Mouse (Mus musculus): ENCODE measurements around the gene 1700021F05Rik. TPM values are rescaled to one million over a fixed set of nuclear protein-coding genes. Genes with fewer than 3 reads are reported as not detected.
A peak's percentile ranks its signal among the peaks of the same experiment; 100 is the strongest.

The 1700021F05Rik gene
- 37.6 and 40.9 TPM in 2 replicates for polyA plus RNA-seq (2012; rRNA removed)

DNA sequence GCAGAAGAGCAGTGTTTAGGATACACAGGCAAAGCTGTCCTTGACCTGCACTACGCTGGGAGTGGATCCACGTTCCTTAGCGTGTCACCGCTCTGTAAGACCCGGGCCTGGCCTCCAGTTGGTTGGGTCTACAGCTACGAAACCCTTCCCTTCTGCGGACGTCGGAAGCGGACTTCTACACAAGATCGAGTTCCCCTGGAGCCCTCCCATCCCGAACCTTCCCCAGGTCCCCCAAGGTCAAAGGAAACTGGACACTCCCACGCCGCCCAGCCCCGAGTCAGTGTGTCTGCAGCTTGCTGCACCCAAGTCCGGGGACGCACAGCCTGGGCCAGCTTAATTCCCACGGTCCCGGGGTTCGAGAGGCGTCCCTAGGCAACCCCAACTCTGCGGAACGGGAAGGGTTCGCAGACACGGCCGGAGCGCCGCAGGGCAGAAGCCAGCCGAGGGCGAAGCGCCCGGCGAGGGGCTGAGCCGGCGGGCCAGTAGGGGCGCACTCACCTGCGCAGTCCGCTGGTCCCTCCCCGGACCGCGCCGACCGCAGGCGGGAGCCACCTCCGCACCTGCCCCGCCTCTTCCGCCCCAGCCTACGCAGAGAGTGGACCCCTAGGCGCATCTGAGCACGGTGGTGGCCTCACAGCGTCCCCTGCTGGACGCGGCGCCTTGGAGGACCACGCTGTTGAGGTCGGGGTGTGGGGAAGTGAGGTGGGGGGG is at the start of gene 1700021F05Rik:
Gene 1700021F05Rik, minus strand, starts transcription at position 553 of the 711 bp plus-strand sequence.
- Histone ChIP-seq H3K4me3 (replicated peaks; ENCODE audit: insufficient read depth, low read depth, low read length) (peak within 1 kb of the TSS; percentile 86), H3K4me1 (ENCODE audit: control insufficient read depth, insufficient read depth, low read length) (no peaks in the 10 kb centered on the region; the same call in 1 of the 2 replicates), H3K27me3 (ENCODE audit: control insufficient read depth, insufficient read depth, low read length) (no peaks in the 10 kb centered on the region), H3K27ac (ENCODE audit: insufficient read depth, low read length) (peak within 1 kb of the TSS; percentile 77)
- DNase-seq: peak; percentile 95 to 96
- TF ChIP-seq POLR2A (IDR thresholded peaks at IDR 0.05; ENCODE audit: borderline replicate concordance, insufficient read depth, low read length) (peak; percentile 68; the same call in 1 of the 2 replicates), CTCF (IDR thresholded peaks at IDR 0.05; ENCODE audit: borderline replicate concordance, insufficient read depth, low read depth, low read length) (peak; percentile 92)
- under 1% methylated on average over 55 of the region's 56 CpGs for WGBS

DNA sequence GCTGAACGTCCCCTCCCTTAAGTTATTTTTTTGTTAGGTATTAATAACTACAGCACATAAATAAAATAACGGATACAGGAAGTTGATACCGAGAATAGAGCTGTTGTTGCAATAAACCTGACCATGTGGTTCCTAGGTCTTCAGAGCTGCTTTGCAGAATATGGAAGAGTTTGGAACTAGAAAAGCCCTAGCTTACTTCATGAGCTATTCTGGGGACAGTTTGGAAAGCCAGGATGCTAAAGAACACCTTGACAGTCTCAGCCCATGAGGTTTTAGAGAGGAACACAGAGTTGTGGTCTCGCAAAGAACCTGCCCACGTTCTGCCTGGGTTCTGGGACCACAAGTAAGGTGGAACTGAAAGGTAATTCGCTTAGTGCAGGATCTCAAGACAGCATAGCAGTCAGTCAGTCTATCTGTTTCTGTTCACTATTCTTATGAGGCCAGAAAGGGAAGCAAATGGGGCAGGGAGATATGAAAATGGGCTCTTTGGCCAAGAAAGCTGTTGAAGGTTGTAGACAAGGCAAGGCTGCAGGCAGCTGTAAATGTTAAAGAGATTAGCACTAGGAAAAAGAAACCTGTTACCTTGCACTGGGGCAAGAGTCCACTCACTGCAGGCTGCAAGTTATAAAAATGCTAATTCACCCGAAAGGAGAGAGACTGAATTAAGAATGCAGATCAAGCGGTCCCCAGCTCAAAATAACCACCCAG is 47.8 kb upstream of the 1700021F05Rik start:
- WGBS: 76% methylated on average over 8 of the region's 8 CpGs
- Histone ChIP-seq H3K4me3 (replicated peaks; ENCODE audit: insufficient read depth, low read depth, low read length) (no peak overlapping the region), H3K4me1 (ENCODE audit: control insufficient read depth, insufficient read depth, low read length) (no peaks in the 10 kb centered on the region), H3K27ac (ENCODE audit: insufficient read depth, low read length) (no peak overlapping the region), H3K27me3 (ENCODE audit: control insufficient read depth, insufficient read depth, low read length) (no peaks in the 10 kb centered on the region)
- DNase-seq: no peak
- TF ChIP-seq CTCF (IDR thresholded peaks at IDR 0.05; ENCODE audit: borderline replicate concordance, insufficient read depth, low read depth, low read length) (no peak), POLR2A (IDR thresholded peaks at IDR 0.05; ENCODE audit: borderline replicate concordance, insufficient read depth, low read length) (no peak)

DNA sequence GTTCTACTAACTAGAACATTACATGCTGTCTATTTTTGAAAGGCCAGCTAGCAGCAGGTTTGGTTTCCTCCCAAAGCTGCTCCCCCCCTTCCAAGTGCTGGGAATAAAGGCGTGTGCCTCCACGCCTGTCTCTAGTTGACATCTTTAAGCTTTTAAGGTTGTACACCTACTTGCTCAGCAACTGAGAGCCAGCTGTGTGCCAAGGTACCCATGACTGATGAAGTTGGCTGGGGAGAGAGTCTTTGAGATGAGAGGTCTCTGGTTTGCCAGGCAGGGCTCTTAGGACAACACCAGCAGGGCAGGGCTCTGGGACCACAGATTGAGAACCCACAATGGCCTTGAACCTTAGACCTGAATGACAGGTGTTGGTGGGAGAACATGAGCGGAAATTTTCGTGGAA is 43.7 kb upstream of the 1700021F05Rik start:
- 95% methylated on average over 4 of the region's 4 CpGs for WGBS

DNA sequence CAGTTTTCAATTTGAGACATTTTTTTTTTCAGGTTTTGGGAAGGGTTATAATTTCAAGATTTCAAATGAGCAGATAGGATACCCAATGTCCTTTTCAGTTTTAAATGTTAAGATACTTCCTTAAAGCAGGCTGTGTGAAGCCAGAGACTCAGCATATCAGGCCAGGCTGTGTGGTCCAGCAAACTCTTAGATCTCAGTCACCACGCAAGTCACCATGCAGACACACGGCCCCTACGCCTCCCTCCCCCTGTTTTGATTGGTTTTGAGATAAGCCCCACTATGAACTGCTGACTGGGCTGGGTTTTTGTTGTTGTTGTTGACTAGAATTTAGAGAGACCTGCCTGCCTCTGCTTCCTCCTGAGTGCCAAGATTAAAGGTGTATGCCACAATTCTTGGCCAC is 40.5 kb upstream of the 1700021F05Rik start:
- 67% methylated on average over 3 of the region's 3 CpGs for WGBS
- H3K4me1 ChIP-seq (ENCODE audit: control insufficient read depth, insufficient read depth, low read length): no peaks in the 10 kb centered on the region
- DNase-seq: no peak
- H3K4me3 ChIP-seq (replicated peaks; ENCODE audit: insufficient read depth, low read depth, low read length): no peak overlapping the region
- TF ChIP-seq CTCF (IDR thresholded peaks at IDR 0.05; ENCODE audit: borderline replicate concordance, insufficient read depth, low read depth, low read length): no peak
- peaks cover 4% of the 10 kb centered on the region; the same call in 1 of the 2 replicates for H3K27me3 ChIP-seq (ENCODE audit: control insufficient read depth, insufficient read depth, low read length)
- no peak overlapping the region for H3K27ac ChIP-seq (ENCODE audit: insufficient read depth, low read length)

More for the DNA sequence above, 43.7 kb upstream of the 1700021F05Rik start:
- Histone ChIP-seq H3K27ac (ENCODE audit: insufficient read depth, low read length) (no peak overlapping the region), H3K27me3 (ENCODE audit: control insufficient read depth, insufficient read depth, low read length) (no peaks in the 10 kb centered on the region), H3K4me1 (ENCODE audit: control insufficient read depth, insufficient read depth, low read length) (no peaks in the 10 kb centered on the region), H3K4me3 (replicated peaks; ENCODE audit: insufficient read depth, low read depth, low read length) (no peak overlapping the region)
- no peak for DNase-seq
- TF ChIP-seq POLR2A (IDR thresholded peaks at IDR 0.05; ENCODE audit: borderline replicate concordance, insufficient read depth, low read length) (no peak), CTCF (IDR thresholded peaks at IDR 0.05; ENCODE audit: borderline replicate concordance, insufficient read depth, low read depth, low read length) (no peak)

DNA sequence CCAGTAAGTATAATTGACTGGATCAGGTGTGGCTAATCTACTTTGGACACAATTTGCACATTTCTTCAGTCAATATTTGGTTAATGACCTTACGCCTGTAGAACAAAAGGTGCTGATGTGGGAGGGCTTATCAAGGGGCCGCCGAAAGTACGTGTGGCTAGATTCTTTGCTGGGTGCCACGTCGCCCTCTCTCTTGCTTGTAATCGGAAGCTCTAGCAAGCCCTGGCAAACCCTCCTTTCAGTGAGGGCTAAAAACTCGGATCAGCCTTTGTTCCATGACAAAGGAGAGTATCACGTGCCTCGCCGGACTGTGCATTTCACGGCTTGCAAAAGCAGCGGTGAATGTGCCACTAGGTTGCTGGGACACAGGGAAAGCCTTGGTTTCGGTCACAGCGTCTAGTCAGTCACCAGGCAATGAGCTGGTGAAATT is 39.9 kb upstream of the 1700021F05Rik start:
- TF ChIP-seq CTCF (IDR thresholded peaks at IDR 0.05; ENCODE audit: borderline replicate concordance, insufficient read depth, low read depth, low read length) (no peak), POLR2A (IDR thresholded peaks at IDR 0.05; ENCODE audit: borderline replicate concordance, insufficient read depth, low read length) (no peak)
- peak in 1 of 2 experiments; percentile 13 for DNase-seq
- Histone ChIP-seq H3K27me3 (ENCODE audit: control insufficient read depth, insufficient read depth, low read length) (peaks cover 4% of the 10 kb centered on the region; the same call in 1 of the 2 replicates), H3K4me1 (ENCODE audit: control insufficient read depth, insufficient read depth, low read length) (no peaks in the 10 kb centered on the region), H3K27ac (ENCODE audit: insufficient read depth, low read length) (no peak overlapping the region), H3K4me3 (replicated peaks; ENCODE audit: insufficient read depth, low read depth, low read length) (peak overlapping the region; percentile 51)
- WGBS: under 1% methylated on average over 15 of the region's 15 CpGs

DNA sequence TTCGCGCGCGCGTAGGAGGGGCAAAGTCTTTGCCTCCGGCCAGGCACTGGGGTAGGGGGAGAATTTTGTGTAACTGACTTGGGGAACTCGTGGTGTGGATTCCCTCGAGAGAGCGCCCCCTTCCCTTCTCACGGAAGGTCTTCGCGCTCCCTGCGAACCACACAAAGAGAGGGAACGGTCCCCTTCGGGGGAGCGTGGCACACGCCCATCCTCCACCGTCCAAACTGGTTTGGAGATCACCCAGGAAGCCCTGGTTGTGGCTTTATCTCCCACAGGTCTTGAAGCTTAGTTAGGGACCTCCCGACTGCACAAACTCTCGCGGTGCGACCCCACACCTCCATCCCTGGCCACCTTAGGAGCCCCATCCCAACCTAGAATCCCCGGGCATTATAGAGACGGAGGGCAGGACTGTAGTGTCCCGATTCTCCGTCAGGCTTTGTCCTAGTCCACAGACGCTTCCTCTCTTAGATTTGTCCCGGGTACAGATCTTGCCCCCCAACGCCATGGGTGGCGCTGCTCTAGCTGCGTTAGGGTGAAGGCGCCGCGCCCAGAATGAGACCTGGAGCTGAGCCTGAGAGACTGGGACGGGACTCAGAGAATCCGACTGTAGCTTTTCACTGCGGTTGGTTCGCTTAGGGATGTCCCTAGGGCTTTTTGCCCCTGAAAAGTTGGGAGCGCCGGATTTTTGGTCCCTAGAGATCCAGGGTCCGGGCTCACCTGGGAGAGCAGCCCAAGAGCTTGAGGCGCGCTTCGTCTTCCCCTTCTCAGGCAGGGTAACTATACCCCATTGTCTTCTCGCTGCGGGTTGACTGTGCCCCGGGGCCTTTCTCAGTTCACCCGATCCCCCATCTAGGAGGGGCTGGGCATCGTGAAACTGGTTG is 38.8 kb upstream of the 1700021F05Rik start:
- peaks cover 4% of the 10 kb centered on the region; the same call in 1 of the 2 replicates for H3K27me3 ChIP-seq (ENCODE audit: control insufficient read depth, insufficient read depth, low read length)
- H3K27ac ChIP-seq (ENCODE audit: insufficient read depth, low read length): no peak overlapping the region
- TF ChIP-seq POLR2A (IDR thresholded peaks at IDR 0.05; ENCODE audit: borderline replicate concordance, insufficient read depth, low read length): no peak
- TF ChIP-seq CTCF (IDR thresholded peaks at IDR 0.05; ENCODE audit: borderline replicate concordance, insufficient read depth, low read depth, low read length): no peak
- H3K4me3 ChIP-seq (replicated peaks; ENCODE audit: insufficient read depth, low read depth, low read length): peak overlapping the region; percentile 22
- no peaks in the 10 kb centered on the region for H3K4me1 ChIP-seq (ENCODE audit: control insufficient read depth, insufficient read depth, low read length)
- DNase-seq: peak in 1 of 2 experiments; percentile 11
- WGBS: under 1% methylated on average over 49 of the region's 49 CpGs

DNA sequence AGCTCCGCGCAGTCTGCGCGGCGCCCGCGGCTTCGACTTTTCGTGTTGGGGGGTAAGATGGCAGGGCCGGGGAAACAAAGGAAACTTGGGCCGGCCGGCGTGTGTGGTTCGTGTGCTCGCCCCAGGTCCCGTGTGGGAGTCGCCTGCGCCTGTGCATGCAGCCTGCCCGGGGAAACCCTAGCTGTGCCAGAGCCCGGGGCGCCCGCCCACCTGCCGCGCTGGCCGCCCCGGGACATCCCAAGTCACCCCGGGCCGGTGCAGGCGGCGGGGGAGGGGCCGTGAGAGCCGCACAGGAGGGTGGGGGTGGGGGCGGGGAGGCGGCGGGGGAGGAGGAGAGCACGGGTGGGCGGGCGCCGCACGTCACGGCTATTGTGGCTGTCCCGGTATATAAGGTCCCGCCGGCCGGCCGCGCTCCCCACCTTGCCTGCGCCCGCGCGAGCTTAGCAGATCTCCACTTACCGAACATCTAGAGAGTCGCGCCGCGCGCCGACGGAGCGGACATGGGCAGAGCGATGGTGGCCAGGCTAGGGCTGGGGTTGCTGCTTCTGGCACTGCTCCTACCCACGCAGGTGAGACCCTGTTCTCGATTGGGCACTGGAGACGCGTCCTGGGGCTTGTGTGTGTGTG is 38.1 kb upstream of the 1700021F05Rik start:
- DNase-seq: peak in 1 of 2 experiments; percentile 15
- H3K27ac ChIP-seq (ENCODE audit: insufficient read depth, low read length): no peak overlapping the region
- WGBS: 1% methylated on average over 60 of the region's 65 CpGs
- peak overlapping the region; percentile 42 for H3K4me3 ChIP-seq (replicated peaks; ENCODE audit: insufficient read depth, low read depth, low read length)
- no peak for TF ChIP-seq POLR2A (IDR thresholded peaks at IDR 0.05; ENCODE audit: borderline replicate concordance, insufficient read depth, low read length)
- TF ChIP-seq CTCF (IDR thresholded peaks at IDR 0.05; ENCODE audit: borderline replicate concordance, insufficient read depth, low read depth, low read length): no peak
- peaks cover 4% of the 10 kb centered on the region; the same call in 1 of the 2 replicates for H3K27me3 ChIP-seq (ENCODE audit: control insufficient read depth, insufficient read depth, low read length)
- H3K4me1 ChIP-seq (ENCODE audit: control insufficient read depth, insufficient read depth, low read length): no peaks in the 10 kb centered on the region
